Mouse (Mus musculus): ENCODE data around the gene Daglb.
A peak's percentile ranks its signal among the peaks of the same experiment; 100 is the strongest.

Daglb gene

GRCm38 (mm10) chr5:143464100-143464756 lies at the start of gene Daglb:
Gene Daglb (plus strand): TSS chr5:143464584.
- peak; percentile 90 to 96 for DNase-seq

GRCm38 (mm10) chr5:143421484-143421883 lies 42.9 kb upstream of the Daglb start:
- no peak for DNase-seq

GRCm38 (mm10) chr5:143422990-143423389 lies 41.4 kb upstream of the Daglb start:
- DNase-seq = no peak

GRCm38 (mm10) chr5:143423899-143424519 lies 40.4 kb upstream of the Daglb start:
- peak; percentile 61 to 68 for DNase-seq

GRCm38 (mm10) chr5:143434421-143434820 lies 30.0 kb upstream of the Daglb start:
- DNase-seq = peak; percentile 43 to 51

GRCm38 (mm10) chr5:143441298-143441697 lies 23.1 kb upstream of the Daglb start:
- DNase-seq = no peak

- DNase-seq = no peak
Measured at GRCm38 (mm10) chr5:143441753-143442152, 22.6 kb upstream of the Daglb start.

GRCm38 (mm10) chr5:143463671-143464070 lies 713 bp upstream of the Daglb start:
- no peak for DNase-seq

GRCm38 (mm10) chr5:143464757-143465118 lies 354 bp downstream of the Daglb start:
- no peak for DNase-seq

GRCm38 (mm10) chr5:143465156-143466085 lies 1.0 kb downstream of the Daglb start:
- DNase-seq = no peak

GRCm38 (mm10) chr5:143466891-143467669 lies 2.7 kb downstream of the Daglb start:
- no peak for DNase-seq

GRCm38 (mm10) chr5:143467931-143468330 lies 3.5 kb downstream of the Daglb start:
- no peak for DNase-seq

GRCm38 (mm10) chr5:143469628-143470027 lies 5.2 kb downstream of the Daglb start:
- no peak for DNase-seq

- DNase-seq = peak; percentile 79 to 88
Measured at GRCm38 (mm10) chr5:143470421-143471164, 6.2 kb downstream of the Daglb start.

GRCm38 (mm10) chr5:143471165-143471546 lies 6.8 kb downstream of the Daglb start:
- no peak for DNase-seq

GRCm38 (mm10) chr5:143471953-143472618 lies 7.7 kb downstream of the Daglb start:
- DNase-seq = no peak

- no peak for DNase-seq
Measured at GRCm38 (mm10) chr5:143475153-143475844, 10.9 kb downstream of the Daglb start.

GRCm38 (mm10) chr5:143476013-143476412 lies 11.6 kb downstream of the Daglb start:
- no peak for DNase-seq

- DNase-seq = no peak
Measured at GRCm38 (mm10) chr5:143477901-143478300, 13.5 kb downstream of the Daglb start.

- no peak for DNase-seq
Measured at GRCm38 (mm10) chr5:143484955-143485354, 20.6 kb downstream of the Daglb start.

GRCm38 (mm10) chr5:143487193-143487592 lies 22.8 kb downstream of the Daglb start:
- no peak for DNase-seq

All from cerebellum, adult 18-20 months (tissue).